Mouse (Mus musculus): Measurements from ENCODE around the gene Rnasek.
A peak's percentile ranks its signal among the peaks of the same experiment; 100 is the strongest.

The Rnasek gene

DNA sequence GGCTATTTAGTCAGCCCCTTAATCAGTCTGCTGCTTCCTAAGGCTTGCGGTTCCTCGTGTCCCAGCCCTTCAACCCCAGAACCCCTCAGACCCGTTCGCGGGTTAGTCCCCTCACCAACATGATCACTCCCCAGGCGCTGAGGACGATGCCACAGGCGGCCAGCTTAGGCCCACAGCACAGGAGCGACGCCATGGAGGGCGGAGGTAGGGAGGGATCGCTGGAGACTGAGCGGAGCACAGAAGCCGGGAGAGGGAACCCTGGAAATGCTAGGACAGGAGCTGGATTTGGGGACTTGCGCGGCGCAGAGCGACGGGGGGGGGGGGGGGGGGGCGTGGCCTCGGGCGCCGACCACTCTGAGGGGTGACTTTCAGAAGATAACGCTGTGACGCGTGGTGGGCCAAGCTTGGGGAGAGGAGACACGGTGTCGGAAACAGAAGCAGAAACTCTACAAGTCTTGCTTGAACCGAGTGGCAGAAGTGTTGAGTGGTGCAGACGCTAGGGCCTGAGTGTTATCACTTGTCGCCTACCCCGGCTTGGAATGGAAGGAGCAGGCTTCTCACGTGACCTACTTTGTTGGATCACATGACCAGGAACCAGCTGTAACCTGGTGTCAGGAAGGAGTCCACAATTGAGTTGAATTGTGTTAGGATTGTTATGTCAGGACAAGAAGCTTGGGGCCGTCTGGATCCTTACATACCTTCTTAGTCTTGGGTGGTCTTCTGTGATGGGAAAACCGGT, at the start of gene Rnasek, which contains the start of gene Gm21988:
Rnasek (minus strand) TSS at position 302 of the 739 bp plus-strand sequence.
Gm21988 (minus strand) TSS at position 290 of the 739 bp plus-strand sequence.
- peak; percentile 88 for DNase-seq (ENCODE audit: low spot score)

DNA sequence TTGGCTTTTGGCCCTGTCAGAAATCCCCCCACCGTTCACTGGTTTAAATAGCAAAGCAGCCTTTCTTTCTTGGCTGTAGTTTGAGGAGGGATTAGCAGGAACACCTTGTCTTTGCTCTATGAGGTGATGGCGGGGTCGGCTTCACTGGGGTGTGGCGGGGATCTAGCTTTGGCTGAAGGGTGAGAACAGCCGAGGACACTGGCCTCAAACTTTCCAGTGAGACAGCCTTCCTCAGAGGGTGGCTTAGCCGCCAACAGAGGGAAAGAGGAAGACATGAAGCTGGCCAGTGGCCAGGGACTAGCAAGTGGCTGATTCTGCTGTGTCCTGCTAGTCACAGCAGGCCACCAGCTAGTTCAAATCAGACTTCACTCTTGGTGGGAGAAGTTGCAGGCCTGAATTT, 49.6 kb upstream of the Rnasek start:
- no peak for DNase-seq (ENCODE audit: low spot score)

DNA sequence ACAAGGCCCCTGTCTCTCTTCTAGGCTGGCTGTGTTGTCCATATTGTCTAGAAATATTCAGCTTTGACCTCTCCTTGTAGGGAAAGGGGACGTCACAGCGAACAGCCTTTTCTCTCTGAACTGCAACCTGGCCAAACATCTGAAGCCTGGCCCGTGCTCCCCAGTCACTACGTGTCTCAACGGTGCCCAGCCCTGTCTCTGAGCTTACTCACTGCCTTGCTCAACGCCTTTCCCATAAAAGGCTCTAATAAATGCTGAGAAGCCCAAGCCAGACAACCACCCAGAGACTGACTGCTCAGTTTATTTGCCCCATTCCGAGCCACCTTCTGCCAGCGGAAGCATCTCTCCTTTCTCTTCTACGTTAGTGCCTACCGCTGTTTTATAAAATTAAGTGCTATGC, 48.5 kb upstream of the Rnasek start:
- DNase-seq (ENCODE audit: low spot score) = no peak

DNA sequence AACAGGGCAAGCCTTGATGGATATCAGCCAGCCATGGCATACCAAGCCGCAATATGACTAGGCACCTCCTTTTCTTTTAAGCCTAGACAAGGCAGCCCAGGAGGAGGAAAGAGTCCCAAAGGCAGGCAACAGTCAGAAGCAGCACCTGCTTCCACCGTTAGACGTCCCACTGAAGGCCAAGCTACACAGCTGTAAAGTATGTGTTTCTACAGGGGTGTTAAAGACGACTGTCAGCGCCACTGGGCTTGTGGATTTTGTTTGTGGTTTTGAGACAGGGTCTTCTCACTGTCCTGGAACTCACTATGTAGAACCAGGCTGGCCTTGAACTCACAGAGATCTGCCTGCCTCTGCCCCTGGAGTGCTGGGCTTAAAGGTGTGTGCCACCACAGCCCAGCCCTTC, 46.0 kb upstream of the Rnasek start:
- no peak for DNase-seq (ENCODE audit: low spot score)

DNA sequence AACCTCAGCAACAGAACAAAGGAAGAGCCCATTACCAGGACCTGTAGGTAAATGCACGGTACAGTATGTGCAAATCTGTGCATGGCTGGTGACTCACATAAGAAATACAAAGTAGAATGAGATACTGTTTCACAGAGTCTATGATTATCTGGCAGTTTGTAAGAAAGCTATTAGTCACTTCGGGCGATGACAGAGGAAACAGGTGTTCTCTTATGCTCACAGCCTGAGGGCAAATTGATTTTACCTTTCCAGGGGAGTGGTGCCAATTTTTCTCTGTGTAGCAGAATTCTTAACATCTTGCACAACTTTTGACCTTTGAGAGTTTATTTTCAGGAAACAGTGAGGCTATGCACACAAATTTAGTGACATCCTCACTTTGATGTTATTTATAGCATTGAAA, 45.1 kb upstream of the Rnasek start:
- no peak for DNase-seq (ENCODE audit: low spot score)

DNA sequence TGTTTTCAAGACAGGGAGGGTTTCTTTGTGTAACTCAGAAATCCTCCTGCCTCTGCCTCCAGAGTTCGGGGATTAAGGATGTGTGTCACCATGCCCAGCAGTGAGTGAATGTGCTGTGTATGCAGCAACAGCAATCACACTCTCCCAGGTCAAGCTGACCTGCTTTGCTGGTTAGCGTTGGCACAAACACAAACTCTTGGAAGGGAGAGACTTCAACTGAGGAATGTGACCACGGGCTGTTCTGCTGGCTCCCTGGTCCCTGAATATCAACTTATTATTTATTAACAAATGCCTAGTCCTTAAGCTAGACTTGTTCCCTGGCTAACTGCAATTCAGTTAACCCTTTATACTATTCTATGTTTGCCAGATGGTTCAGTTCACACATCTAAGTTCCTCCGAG, 44.0 kb upstream of the Rnasek start:
- DNase-seq (ENCODE audit: low spot score) = no peak

DNA sequence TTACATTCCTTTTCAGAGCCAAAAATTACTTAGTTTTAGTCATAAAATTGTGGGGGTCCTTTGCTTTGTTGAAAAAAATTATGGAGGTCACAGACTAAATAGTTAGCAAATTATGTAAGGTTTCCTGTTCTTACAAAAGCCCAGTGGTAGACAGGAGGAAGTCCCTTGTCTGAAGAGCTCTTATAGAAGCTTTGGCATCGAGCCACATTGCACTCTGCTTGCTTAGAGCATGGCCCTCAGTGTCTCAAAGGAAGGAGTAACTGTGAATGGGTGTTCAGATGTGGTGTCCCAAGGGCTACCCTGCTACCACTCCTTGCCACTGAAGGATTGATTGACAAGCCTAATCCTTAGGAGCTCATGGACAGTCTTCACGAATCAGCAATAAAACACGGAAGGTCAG, 40.8 kb upstream of the Rnasek start:
- DNase-seq (ENCODE audit: low spot score) = no peak

DNA sequence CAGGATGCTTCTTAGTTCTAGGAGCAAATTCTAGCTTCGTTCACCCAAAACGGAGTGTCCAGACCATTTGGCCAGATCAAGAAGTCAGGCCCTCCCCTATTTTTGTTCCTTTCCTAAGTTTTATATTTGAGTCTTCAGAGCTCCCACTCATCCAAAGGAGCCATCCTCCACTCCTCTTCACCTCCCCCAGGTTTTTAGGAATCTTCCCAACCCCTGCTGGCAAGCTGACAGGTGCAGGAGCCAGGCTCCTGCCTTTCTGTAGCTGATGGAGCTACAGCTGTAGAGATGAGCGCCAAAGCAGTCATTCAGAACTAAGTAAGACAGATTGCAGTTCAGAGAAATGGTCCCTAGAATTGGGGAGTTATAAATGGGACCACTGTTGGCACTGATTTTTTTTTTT, 39.3 kb upstream of the Rnasek start:
- DNase-seq (ENCODE audit: low spot score) = no peak

DNA sequence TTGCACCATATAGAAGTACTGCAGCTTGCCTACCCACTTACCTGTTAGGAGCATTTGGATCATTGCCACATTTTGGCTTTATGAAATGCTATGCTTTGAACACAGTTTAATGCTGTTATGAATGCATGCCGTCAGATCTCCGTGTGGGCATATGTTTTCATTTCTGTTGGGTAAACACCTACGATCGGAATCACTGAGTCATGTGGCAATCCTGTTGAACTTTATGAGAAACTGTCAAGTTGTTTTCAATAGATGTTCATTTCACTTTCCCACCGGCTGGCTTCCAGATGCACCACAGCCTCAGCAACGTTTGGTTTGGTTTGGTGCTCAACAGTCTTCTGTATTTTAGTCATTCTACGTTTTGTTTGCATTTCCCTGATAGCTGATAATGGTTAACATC, 32.0 kb upstream of the Rnasek start:
- DNase-seq (ENCODE audit: low spot score) = no peak

DNA sequence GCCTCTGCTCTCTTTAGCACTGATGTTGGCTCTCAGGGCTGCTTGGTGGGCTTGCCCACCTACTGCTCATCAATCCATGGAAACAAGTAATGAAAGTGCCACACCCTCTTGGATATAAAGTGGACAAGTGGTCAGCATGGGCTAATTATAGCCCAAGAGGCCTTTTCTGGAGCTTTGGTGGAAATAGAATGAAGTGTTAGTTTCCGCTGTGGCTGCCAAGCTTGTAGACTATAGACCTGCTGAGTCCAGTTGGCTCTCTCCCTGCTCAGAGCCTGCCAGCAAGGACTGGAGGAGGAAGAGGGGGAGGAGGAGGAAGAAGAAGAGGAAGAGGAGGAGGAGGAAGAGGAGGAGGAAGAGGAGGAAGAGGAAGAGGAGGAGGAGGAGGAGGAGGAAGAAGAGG, 26.8 kb upstream of the Rnasek start:
- no peak for DNase-seq (ENCODE audit: low spot score)

DNA sequence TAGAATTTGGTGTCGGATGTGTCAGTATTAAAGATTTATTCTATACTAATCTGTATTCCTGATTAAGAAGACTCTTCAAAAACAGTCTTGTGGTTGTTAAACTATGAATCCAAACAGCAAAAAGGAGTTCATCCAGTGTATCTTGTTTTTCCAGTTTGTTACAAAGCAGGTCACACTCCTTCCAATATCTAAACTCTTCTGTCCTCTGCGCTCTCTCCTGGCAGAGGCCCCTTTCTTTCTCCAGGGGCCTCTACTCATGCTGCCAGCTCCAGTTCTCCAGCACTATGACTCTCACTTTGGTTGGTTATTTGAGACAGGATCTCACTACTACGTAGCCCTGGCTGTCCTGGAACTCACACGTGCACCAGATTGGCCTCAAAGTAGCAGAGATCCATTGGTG, 26.2 kb upstream of the Rnasek start:
- DNase-seq (ENCODE audit: low spot score) = no peak

DNA sequence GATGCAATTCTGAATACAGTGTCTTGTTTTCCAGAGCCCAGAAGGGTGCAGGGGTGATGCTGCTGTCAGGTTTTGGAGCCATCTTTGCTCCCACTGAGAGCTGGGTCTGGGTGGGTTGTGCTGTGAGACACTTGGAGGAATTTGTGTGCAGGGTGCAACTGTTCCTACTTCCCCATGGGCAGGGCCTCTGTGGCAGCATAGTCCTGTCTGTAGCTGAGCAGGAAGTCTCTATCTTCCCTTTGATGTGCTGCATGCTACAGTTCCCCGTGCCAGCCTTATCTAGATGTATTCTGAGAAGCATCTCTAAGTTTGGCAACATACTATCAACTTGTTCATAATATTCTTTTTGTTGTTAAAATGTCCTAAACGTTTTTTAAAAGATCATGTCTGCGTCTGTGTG, 25.6 kb upstream of the Rnasek start:
- DNase-seq (ENCODE audit: low spot score) = no peak

DNA sequence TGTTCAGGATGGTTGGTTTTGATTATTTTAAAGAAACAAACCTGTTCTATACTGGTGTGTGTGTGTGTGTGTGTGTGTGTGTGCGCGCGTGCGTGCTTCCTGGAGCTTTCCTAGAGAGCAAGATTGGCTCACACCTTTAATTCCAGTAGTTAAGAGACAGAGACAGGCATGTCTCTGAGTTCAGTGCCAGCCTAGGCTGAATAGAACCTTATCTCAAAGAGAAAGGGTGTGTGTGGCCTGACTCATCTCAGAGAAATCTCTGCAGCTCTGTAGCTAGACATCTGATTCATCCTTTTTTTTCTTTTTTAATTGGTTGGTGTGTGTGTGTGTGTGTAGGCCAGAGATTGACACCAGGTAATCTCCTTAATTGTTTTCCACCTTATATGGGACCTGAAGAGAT, 19.4 kb upstream of the Rnasek start:
- DNase-seq (ENCODE audit: low spot score) = no peak

DNA sequence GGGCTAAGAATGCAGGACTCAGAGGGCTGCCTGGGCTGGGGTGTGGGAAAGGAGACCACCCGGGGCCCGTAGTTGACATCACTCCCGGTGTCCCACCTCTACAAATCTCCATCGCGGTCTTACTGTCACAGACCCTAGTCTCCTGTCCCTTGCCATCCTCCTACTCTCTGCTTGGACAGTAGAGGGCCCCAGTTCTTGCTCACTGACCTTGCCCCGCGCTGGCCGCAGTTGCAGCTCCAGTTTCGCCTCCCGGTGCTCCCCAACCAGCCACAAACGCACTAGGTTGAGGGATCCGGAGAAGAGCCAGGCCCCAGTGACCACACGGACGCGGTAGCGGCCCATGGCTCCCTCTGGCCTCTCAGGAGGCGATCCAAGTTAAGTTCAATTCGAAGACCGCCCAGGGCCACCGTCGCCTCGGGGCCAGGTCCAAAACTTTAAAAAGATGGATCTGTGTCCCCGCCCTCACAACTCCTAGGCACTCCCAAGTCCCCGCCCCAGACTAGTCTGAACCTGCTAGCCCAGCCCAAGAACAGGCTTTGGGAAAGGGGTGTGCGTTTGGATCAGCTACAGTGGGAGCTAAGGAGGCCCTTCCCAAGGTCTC, 15.4 kb upstream of the Rnasek start, which contains the start of gene Alox12:
Alox12 (minus strand) TSS at position 423 of the 601 bp plus-strand sequence.
- DNase-seq (ENCODE audit: low spot score) = peak; percentile 51

DNA sequence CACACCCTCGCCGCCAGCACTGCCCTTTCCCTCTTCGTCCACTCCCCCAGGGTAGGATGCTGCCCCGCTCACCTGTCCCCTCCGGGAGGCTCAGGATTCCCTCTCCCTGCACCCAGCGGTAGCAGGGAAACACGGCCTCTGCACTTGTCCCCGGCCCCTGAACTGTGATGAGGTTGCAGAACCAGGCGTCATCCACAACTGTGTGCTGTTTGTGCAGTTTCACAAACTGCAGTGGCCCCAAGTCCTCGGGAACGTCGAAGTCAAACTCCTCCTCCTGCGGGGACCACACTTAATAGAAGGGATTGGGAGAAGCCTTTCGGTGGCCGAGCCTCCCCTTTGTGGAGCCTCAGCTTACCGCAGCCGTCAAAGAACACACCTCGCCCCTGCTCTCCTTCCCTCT, 14.7 kb upstream of the Rnasek start:
- DNase-seq (ENCODE audit: low spot score) = no peak

DNA sequence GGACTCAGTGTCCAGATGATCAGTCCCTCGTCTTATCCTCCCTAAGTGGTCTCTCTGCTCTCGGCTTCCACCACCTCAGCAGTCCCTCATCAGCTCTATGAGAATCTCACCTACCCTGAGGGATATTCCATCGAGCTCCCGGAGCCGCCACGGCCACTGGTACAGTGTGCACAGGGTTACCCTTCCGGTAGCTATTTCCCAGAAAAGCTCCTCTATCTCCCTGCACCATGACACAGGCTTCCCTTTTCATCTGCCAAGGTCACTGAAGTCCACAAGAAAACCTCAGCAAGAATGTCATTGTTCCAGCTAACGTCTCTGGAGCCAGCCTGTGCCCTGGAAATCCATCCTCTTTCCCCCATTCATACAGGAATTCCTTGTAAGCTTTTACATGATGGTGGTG, 12.2 kb upstream of the Rnasek start:
- no peak for DNase-seq (ENCODE audit: low spot score)

DNA sequence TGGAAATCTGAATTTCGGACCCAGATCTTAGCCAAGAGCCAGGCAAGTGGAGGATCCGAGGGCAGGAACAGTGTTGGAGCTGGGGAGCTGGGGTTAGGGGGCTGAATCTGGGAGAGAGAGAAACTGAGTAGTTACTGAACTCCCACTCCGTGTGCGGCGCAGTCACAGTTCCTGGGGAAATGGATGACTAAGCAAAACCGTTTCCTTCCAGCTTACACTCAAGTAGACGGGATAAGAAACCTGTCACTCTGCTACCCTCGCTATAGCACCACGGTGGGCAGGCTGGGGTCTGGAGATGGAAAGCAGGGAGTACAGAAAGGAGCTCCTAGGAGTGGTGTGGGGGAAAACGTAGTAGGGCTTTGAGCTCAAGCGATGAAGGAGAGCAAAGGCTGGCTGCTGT, 10.5 kb upstream of the Rnasek start:
- no peak for DNase-seq (ENCODE audit: low spot score)

DNA sequence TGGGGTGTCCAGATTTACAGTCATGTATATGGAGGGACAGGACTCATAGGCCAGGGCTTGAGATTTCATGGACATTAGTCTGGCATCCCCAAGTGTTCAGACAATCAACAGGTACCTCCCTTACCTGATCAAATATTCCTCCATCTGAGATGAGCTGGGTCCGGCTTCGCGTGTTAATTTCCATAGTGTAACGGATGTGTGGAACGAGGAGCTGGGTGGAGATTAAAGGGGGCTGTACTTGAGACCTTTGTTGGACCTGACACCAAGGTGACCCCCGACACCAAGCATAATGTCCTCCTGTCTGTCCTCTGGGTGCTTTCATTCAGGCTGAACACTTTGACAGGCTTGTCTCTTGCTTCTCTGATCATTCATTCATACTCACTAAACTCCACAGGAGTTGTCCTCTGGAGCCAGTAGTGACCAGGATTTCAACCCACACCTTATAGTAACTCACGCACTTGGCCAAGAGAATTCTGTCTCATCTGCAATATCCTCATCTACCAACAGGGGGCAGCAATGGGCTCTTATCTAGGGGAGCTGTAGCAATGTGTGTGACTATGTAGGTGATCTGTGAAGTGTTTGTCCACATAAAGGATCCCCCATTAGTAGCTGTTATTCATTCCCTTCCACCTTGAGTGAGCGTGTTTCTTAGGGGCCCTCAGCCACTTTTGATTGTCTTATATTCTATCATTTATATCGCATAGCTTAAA, 7.6 kb upstream of the Rnasek start:
- peak; percentile 85 for DNase-seq (ENCODE audit: low spot score)

DNA sequence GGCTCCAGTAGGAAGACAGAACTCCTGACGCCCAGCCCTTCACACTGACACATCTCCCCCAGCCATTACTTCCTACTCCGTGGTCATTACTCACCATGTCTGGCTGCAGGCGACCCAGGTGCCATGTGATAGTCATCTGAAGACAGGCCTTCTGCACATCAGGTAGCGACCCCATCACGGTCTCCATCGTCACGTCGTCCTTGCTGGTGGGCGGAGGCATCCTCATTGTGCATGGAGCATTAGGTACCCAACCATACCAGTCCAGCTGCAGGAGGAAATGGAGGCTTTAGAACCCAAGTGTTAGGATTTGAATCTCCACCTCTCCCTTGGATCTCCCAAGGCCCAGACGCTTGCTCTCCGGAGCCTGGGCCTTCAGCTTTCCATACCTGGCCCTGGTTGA, 2.9 kb upstream of the Rnasek start:
- DNase-seq (ENCODE audit: low spot score) = no peak

DNA sequence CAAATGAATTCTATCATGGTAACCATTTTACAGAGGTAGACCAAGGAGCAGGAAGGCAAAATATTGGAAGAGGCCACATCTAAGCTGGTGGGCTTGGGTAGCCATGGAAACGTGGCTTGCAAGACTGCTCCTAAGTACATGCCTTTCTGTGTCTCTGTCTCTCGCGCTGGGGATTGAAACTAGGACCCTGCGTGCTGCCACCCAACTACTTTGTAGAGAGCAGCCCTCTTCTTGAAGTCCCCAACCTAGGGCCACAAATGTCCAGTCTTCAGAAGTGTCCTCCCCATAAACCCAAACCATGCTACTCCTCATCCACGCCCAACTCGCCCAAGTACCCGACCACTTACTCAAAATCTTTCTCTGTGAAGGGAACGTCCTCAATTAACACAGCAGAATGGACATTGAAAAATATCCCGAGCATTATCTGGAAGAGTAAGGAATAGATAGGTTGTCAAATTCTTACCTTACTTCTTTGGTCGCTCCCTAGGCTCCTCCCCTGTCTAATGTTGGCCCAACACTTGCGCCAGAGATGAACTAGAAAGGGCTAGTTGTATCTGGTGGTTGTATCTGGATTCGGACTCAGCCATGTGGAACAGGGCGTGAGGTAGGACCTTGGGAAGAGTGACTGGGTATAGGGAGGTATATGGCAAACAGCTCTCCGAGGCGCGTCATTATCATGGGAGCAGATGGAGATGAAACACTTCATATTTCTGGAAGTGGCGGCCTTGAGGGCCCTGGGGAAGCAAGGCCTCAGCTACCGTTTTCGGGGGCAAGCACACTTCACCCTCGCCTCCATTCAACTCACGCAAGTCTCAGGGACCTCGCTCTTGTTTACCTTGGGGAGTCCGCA, 826 bp downstream of the Rnasek start:
- DNase-seq (ENCODE audit: low spot score) = no peak

DNA sequence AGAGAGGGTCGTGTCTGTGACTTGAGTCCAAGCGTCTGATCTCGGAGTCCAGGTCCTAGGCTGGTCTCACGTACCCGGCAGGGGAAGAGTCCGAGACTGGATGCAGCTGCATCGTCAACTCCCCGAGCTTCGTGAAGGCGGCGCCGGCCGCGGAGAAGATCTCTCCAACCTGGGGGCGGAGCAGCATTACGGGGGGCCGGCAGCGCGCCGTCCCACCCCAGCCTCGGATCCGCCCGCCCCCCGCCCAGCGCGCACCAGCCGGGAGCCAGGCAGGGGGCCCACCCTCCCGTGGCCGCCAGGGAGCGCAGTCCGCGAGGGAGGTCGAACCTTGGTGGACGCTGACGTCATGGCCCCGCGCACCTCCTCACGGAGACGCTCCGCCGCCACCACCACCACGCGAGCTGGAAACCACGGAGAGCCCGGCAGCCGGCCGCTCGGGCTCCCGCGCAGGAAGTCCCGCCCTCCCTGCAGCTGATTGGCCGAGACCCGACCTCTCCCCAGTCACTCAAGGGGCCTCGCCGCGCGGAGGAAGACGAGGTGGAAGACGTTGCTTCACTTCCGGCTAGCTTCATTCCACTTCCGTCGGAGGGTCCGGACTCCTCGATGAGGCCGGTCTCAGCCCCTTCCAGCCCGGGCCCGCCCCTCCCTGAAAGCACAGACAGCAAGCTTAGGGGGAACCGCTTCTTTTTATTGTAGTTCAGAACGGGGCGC, 2.0 kb downstream of the Rnasek start, which contains the start of gene 0610010K14Rik:
0610010K14Rik (minus strand) TSS at position 458 of the 711 bp plus-strand sequence.
- peak; percentile 97 for DNase-seq (ENCODE audit: low spot score)

DNA sequence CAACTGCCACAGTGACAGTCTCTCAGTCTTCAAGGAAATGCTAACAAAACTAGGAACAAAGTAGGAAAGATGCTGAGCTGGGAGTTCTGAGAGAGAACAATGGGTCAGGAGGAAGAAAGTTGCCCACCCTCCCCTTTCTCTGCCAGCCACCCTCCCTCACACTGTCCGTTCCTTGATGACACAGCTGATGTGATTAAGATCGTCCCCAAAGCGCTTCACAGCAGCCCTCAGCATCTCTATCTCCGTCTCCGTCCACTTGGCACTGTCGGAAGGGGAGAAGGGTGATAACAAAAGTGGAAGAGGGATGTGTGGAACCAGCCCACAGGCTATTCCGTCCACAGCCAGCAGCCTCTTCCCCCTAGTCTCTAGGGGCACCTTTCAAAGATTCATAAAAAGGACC, 2.9 kb downstream of the Rnasek start:
- DNase-seq (ENCODE audit: low spot score) = no peak

Data from retina, embryonic 14.5 days (tissue).